Mouse (Mus musculus): Measurements from ENCODE around the gene Fahd2a.

Gene Fahd2a
- long read RNA-seq, experiment 1, transcript Fahd2a-201 (8 exons, 1,211 nt): major isoform, 67 of 74 reads
- long read RNA-seq, experiment 1, partial matches to known transcripts: 1 of 74 reads
- long read RNA-seq, experiment 1, other reads (novel, unspliced or antisense): 3 of 74 reads
- long read RNA-seq, experiment 2, transcript Fahd2a-201 (8 exons, 1,211 nt): major isoform, 92 of 107 reads
- long read RNA-seq, experiment 2, partial matches to known transcripts: 2 of 107 reads
- long read RNA-seq, experiment 2, other reads (novel, unspliced or antisense): 9 of 107 reads

GRCm38 (mm10) chr2:127444055-127444789 is at the start of gene Fahd2a:
Gene Fahd2a, minus strand, starts transcription at chr2:127444565.
- intact Hi-C loops (cut with DNase I): no loop called here

DNA sequence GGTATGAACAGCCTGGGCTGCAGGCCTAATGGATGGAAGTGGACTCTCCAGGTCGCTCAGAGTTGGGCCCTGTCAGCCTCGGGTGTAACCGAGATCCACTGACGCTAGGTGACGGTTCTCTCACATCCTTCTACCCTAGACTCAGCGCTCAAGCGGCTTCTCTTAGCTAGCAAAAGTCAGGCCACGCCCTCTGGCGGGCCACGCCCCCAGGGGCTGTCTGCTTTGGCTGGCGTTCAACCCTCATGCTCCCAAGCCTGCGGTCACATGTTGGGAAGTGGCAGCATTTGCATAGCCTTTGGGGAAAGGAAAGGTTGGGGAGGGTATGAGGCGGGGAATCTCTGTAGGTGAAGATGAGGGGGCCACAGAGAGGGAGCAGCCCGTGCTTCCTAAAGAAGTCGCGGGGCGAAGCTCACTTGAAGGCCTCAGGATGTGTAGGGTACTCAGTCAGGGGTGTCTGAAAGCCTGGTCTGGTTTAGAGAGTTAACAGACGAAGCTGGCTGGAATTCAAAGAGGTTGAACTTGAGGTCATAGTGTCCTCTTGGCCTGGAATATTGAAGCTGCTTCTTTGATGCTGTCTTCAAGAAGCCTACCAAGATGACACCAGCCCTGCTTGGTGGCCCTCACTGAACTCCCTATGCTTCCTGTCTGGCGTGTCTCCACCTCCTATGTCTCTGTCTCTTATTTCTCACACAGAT is 40.3 kb upstream of the Fahd2a start:
- intact Hi-C loops (cut with DNase I): no loop called here

DNA sequence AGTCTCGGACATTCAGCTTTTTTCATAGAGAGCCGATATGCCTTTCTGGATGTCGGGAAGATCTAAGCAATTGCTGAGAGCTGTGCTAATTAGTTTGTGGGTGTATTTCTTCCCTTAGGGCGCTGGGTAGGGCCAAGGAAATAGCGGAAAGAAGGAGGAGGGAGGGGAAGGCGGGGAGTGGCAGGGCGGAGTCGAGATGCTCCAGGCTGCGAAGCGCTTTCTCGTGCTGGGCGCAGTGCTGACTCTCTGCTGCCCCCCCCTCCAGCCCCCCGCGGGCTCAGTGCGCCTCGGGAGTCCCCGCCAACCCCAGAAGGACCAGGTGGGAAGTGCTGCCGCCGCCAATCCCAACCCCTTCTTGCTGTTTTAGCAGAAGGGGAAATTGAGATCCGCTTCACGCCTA is 38.6 kb upstream of the Fahd2a start:
- intact Hi-C loops (cut with DNase I): no loop called here

GRCm38 (mm10) chr2:127482533-127482911 is 38.2 kb upstream of the Fahd2a start:
- intact Hi-C loops (cut with DNase I): no loop called here

GRCm38 (mm10) chr2:127481841-127482532 is 37.6 kb upstream of the Fahd2a start:
- intact Hi-C loops (cut with DNase I): no loop called here

- intact Hi-C loops (cut with DNase I): no loop called here
Observed at GRCm38 (mm10) chr2:127479763-127480162, 35.4 kb upstream of the Fahd2a start.

- intact Hi-C loops (cut with DNase I): no loop called here
Observed at GRCm38 (mm10) chr2:127479210-127479609, 34.8 kb upstream of the Fahd2a start.

DNA sequence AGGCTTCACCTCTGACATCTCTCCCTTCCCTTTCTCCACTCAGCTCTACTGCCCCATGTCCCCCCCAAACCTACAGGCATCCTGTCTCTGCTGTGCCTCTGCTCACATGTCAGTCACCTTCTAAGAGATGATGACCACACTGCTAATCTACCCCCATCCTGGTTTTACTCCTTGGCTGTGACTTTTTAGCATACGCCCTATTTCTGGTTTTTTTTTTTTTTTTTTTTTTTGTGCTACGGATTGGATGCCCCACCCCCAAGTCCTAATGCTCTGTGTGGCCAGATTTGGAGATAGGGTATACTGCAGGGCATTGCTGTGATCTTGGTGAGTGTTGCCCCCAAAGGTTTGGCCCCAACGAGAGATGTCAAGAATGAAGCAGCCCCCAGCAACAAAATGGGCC is 27.9 kb upstream of the Fahd2a start:
- intact Hi-C loops (cut with DNase I): no loop called here

DNA sequence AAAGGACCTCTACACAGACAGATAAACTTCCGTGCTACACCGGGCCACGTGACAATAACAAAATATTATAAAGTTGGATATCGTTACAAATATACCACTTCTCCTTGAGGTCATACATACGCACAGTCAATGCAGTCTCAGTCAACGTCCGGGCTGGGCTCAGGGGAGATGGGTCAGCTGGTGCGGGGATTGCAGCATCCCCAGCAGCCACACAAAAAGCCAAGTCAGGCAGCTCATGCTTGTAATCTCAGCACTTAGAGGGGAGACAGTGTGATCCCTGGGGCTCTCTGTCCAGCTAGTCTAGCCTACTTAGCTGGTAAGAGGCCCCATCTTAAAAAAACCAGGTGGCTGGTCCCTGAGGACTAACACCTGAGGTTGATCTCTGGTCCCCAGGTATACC is 26.9 kb upstream of the Fahd2a start:
- intact Hi-C loops (cut with DNase I): no loop called here

GRCm38 (mm10) chr2:127470661-127471060 is 26.3 kb upstream of the Fahd2a start:
- intact Hi-C loops (cut with DNase I): no loop called here

- intact Hi-C loops (cut with DNase I): no loop called here
Observed at GRCm38 (mm10) chr2:127470183-127470582, 25.8 kb upstream of the Fahd2a start.

DNA sequence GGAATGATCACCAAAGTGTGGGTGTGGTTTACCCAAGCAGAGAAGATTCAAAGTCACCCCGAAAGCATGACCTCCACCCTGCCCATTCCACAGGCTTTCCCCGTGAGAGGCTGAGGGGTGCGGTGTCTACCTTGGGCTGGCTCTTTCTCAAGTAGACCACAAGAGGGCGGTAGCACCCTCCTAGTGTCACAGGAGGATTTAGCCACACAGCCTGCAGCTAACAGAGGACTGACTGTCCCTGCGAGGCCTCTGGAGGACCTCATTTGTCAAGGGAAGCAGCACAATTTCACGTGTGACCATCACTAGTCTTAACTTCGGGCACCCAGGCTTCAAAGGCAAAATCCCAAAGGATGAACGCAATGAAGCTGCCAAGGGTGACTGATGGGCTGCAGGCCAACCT is 17.9 kb upstream of the Fahd2a start:
- intact Hi-C loops (cut with DNase I): loop anchor here (1.0 kb wide), 2 partner anchors 39 to 97 kb away; no protein-coding TSS in a partner anchor

- intact Hi-C loops (cut with DNase I): no loop called here
Observed at GRCm38 (mm10) chr2:127461351-127461750, 17.0 kb upstream of the Fahd2a start.

DNA sequence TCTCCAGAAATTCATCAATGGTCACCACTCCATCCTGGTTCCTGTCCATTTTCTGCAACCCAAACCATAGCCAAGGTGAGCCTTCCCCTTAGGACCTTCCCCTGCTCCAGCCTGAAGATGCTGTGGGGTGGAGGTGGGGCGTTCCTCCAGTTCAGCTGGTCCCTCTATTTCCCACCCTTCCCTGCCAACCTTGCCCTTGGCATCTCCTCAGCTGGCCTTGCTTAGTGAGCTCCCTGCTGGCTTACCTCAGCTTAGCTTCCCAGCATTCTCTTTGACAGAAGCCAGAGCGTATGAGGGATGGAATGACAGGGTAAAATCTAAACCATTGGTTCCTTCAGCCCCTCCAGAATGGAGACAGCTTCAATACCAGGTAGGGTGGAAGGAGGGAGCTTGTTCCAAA is 15.0 kb upstream of the Fahd2a start:
- intact Hi-C loops (cut with DNase I): no loop called here

GRCm38 (mm10) chr2:127453764-127454163 is 9.4 kb upstream of the Fahd2a start:
- intact Hi-C loops (cut with DNase I): no loop called here

GRCm38 (mm10) chr2:127453141-127453540 is 8.8 kb upstream of the Fahd2a start:
- intact Hi-C loops (cut with DNase I): no loop called here

DNA sequence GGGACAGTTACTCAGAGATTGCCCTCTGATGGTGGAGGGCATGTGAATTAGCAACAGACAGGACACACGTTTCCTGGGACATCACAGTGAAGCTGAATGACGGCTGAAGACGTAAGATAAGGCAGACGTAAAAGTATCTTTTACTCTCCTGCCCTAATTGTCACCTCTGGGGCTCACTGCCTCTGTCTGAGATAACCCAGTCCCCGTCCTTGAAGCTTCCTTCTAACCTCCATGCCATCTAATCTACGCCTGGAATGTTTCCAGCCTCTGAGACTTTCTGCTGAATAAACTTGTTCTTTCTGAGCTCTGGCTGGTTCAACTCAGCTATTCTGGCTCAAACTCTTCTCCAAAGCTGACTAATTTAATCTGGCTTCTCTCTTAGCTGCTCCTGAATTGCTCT is 7.4 kb upstream of the Fahd2a start:
- intact Hi-C loops (cut with DNase I): no loop called here

GRCm38 (mm10) chr2:127449691-127450090 is 5.3 kb upstream of the Fahd2a start:
- intact Hi-C loops (cut with DNase I): no loop called here

- intact Hi-C loops (cut with DNase I): no loop called here
Observed at GRCm38 (mm10) chr2:127446847-127447246, 2.5 kb upstream of the Fahd2a start.

- intact Hi-C loops (cut with DNase I): no loop called here
Observed at GRCm38 (mm10) chr2:127437697-127438096, 6.7 kb downstream of the Fahd2a start.

GRCm38 (mm10) chr2:127435554-127435953 is 8.8 kb downstream of the Fahd2a start:
- intact Hi-C loops (cut with DNase I): no loop called here

GRCm38 (mm10) chr2:127435135-127435534 is 9.2 kb downstream of the Fahd2a start:
- intact Hi-C loops (cut with DNase I): no loop called here
